1 mouse cellular context compared by ENCODE assay signal in the genomic region with DNA sequence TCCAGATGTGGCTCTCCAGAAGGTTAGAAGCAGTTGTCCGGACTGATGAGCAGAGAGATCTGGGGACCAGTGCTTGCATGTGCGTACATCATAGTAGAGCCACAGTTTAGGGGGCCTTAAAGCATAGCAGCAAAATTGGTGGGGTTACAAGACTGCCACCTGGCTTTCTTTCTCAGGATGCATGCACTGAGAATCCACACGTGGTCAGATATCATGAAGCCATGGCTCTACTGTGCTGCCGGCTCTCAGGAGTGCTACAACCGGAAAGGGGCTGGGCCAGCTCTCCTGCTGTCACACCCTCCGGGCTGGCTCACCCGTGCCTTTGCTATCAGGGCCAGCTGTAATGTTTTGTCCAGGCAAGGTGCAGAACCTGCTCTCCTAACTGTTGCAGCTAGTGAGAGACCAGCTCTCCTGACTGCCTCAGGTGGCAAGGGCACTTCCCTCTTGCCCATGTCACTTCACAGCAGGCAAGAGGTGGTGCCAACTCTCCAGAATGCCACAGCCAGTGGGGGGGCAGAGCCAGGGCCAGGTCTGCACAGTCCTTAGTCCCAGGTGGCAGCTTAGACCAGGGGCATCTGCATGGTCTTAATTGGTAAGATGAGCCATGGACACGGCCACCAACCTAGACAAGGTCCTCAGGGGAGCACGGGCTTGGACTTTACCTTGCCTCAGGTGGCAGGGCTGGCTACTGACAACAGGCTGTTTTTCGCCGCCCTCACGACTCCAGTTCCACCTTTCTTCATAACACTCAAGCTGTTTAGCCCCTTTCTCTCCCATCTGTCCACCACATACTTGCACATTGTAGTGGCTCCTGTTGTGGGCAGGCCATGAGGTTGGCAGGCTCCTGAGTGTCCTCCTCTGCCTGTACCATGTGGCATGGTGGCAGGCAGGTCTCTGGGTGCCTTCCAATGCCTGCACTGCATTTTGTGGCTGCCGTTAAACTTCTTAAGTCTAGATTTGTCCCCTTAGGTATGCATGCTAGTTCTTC.
TF ChIP-seq lines count a peak whose summit lies in the region.

No protein-coding gene starts in this region.

TF ChIP-seq in ES-E14, 5 proteins besides CTCF, POLR2A, EP300 and RAD21 (continued from another document):
- no peak for TF ChIP-seq ZNF384 (IDR thresholded peaks at IDR 0.05; ENCODE audit: low read depth, low read length)
- no peak for TF ChIP-seq MAFK (IDR thresholded peaks at IDR 0.05; ENCODE audit: insufficient read depth, low read depth, low read length)
- TF ChIP-seq HCFC1 (IDR thresholded peaks at IDR 0.05; ENCODE audit: borderline replicate concordance, insufficient read depth, low read length) = no peak
- TF ChIP-seq ZC3H11A (IDR thresholded peaks at IDR 0.05; ENCODE audit: borderline replicate concordance, low read depth, low read length) = no peak
